In the genomic region with DNA sequence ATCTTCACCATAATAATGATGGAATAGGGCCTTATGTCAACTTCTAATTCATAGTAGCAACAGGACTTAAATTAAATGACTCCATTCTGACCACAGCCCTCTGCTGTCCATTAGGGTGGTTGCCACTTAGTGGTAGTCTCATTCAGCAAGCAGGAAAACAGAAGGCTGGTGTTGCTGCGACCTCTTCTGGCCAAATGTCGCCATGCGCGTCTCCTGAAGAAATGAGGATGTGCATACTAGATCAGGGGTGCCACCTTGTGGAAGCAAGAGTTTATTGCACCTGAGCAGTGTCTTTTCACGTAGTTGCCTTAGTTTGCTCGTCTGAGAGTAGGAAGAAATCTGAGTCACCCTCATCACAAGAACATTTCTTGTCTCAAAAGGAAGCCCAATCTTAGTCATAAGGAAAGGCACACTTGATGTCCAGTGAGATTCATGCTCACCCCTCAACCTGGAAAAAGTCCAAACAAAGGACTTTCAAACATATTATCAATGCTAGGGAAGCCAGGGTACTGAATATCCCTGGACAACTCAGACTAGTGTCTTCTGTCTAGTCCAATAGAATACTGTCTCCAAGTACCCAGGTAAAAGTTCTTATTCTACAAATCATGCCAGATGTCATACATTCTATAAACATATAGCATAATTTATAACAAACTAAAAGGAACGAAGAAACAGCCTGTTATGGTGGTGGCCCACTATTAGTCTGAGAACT, we compare ENCODE assay signal across 1 mouse cellular context.
TF ChIP-seq lines count a peak whose summit lies in the region.

No protein-coding gene starts in this region.

TF ChIP-seq in CH12.LX, 34 proteins besides CTCF, POLR2A, EP300 and RAD21 (continued from another document):
- TF ChIP-seq IRF4 (IDR thresholded peaks at IDR 0.05; ENCODE audit: low read depth, low read length) = peak; percentile 80; the same call in 1 of the 2 replicates
- TF ChIP-seq UBTF (IDR thresholded peaks at IDR 0.05; ENCODE audit: low read depth, low read length) = no peak
- peak; percentile 38; the same call in 1 of the 2 replicates for TF ChIP-seq MAZ (IDR thresholded peaks at IDR 0.05; ENCODE audit: low read depth, low read length)
- TF ChIP-seq RCOR1 (conservative IDR thresholded peaks at IDR 0.05; ENCODE audit: low read depth, low read length) = 0 out of 2 replicates have a peak, but pooled peaks have one; percentile 8
- peak; percentile 72 for TF ChIP-seq MYC (IDR thresholded peaks at IDR 0.05; ENCODE audit: low read depth, low read length)
- no peak for TF ChIP-seq ZMIZ1 (IDR thresholded peaks at IDR 0.05; ENCODE audit: low read depth, low read length)
- TF ChIP-seq KAT2A (IDR thresholded peaks at IDR 0.05; ENCODE audit: insufficient replicate concordance, low read length) = no peak
- TF ChIP-seq NRF1 (IDR thresholded peaks at IDR 0.05; ENCODE audit: low read depth, low read length) = peak; percentile 10; the same call in 1 of the 2 replicates
- peak; percentile 99 for TF ChIP-seq SMC3 (IDR thresholded peaks at IDR 0.05; ENCODE audit: low read depth, low read length)
- TF ChIP-seq ZC3H11A (IDR thresholded peaks at IDR 0.05; ENCODE audit: low read depth, low read length) = peak; percentile 96
- peak; percentile 45; the same call in 1 of the 2 replicates for TF ChIP-seq MEF2A (IDR thresholded peaks at IDR 0.05; ENCODE audit: borderline replicate concordance, low read depth, low read length)
- peak; percentile 44; the same call in 1 of the 2 replicates for TF ChIP-seq HCFC1 (IDR thresholded peaks at IDR 0.05; ENCODE audit: low read depth, low read length)
